Mouse (Mus musculus) CH12.LX (cell line): ENCODE measurements at regions not wholly inside any gene's neighbourhood (a gene's known extent, or its start where the extent isn't known, plus 50 kb on each side); places are given as distances from the start of the nearest gene placed in this dataset.

Source experiments
- CTCF ChIP-seq, 2 experiments: IDR thresholded peaks in 1 of 2; conservative IDR thresholded peaks in 1 of 2; 2 replicates each; pipeline ENCODE4 v1.5.1; 2011 to 2012; ENCODE audit warnings: low read depth in 2 of 2, low read length in 2 of 2, improper control_type of control experiment in 1 of 2, inconsistent platforms in 1 of 2, mild to moderate bottlenecking in 1 of 2, moderate library complexity in 1 of 2
- HCFC1 ChIP-seq: IDR thresholded peaks from 2 replicates; pipeline ENCODE4 v1.6.1; 2012; ENCODE audit warnings: low read depth, mild to moderate bottlenecking, inconsistent platforms, low read length, improper control_type of control experiment
- MAZ ChIP-seq: IDR thresholded peaks from 2 replicates; pipeline ENCODE4 v1.6.1; 2012; ENCODE audit warnings: low read depth, mild to moderate bottlenecking, inconsistent platforms, low read length, improper control_type of control experiment, moderate library complexity
- MEF2A ChIP-seq: IDR thresholded peaks from 2 replicates; pipeline ENCODE4 v1.6.1; 2014; ENCODE audit warnings: low read depth, mild to moderate bottlenecking, inconsistent platforms, low read length, improper control_type of control experiment, borderline replicate concordance
- TCF12 ChIP-seq: IDR thresholded peaks from 2 replicates; pipeline ENCODE4 v1.6.1; 2014; ENCODE audit warnings: low read depth, mild to moderate bottlenecking, inconsistent platforms, low read length, improper control_type of control experiment

- TF ChIP-seq CTCF (conservative IDR thresholded peaks at IDR 0.05 in 1 of 2, IDR thresholded peaks at IDR 0.05 in 1 of 2; ENCODE audit: low read depth in 2 of 2, low read length in 2 of 2) (no peak), MAZ (no peak), MEF2A (no peak), HCFC1 (no peak), TCF12 (no peak)
Measured at GRCm38 (mm10) chr15:11744296-11744695, 162.8 kb downstream of the Npr3 start.
